Mouse (Mus musculus) erythroblast, embryonic 14.5 days (primary cell): ENCODE results near the gene Tenm4. TPM values are rescaled to one million over a fixed set of nuclear protein-coding genes. Genes with fewer than 3 reads are reported as not detected.

Source experiments
- H3K27me3 ChIP-seq: 2 replicates; pipeline ENCODE4 v1.6.1; 2012; ENCODE audit warnings: inconsistent platforms; ENCODE audit not compliant: control insufficient read depth
- H3K36me3 ChIP-seq: 2 replicates; pipeline ENCODE4 v1.6.1; 2012; ENCODE audit warnings: mild to moderate bottlenecking, inconsistent platforms; ENCODE audit not compliant: control insufficient read depth
- H3K4me1 ChIP-seq: 2 replicates; pipeline ENCODE4 v1.6.1; 2012; ENCODE audit warnings: inconsistent platforms; ENCODE audit not compliant: control insufficient read depth
- H3K4me3 ChIP-seq: replicated peaks from 2 replicates; pipeline ENCODE3; 2012; ENCODE audit warnings: moderate library complexity, mild to moderate bottlenecking, inconsistent platforms
- H3K9me3 ChIP-seq: 2 replicates; pipeline ENCODE4 v1.6.1; 2012; ENCODE audit warnings: low read length, inconsistent platforms, mixed read lengths; ENCODE audit not compliant: control insufficient read depth
- GATA1 ChIP-seq: IDR thresholded peaks from 2 replicates; pipeline ENCODE4 v1.6.1; 2012; ENCODE audit warnings: low read length, inconsistent platforms, mixed read lengths
- TAL1 ChIP-seq: IDR thresholded peaks from 3 replicates; pipeline ENCODE4 v1.6.1; 2012; ENCODE audit warnings: low read length, inconsistent platforms, mixed read lengths
- polyA plus RNA-seq: library from polyadenylated mRNA; stranded (reverse); fragments of >175 nt; gene quantifications from 2 replicates; pipeline ENCODE4 v1.2.3, GENCODE M21; 2012

The Tenm4 gene
- polyA plus RNA-seq, 1 experiment, result not detected

DNA sequence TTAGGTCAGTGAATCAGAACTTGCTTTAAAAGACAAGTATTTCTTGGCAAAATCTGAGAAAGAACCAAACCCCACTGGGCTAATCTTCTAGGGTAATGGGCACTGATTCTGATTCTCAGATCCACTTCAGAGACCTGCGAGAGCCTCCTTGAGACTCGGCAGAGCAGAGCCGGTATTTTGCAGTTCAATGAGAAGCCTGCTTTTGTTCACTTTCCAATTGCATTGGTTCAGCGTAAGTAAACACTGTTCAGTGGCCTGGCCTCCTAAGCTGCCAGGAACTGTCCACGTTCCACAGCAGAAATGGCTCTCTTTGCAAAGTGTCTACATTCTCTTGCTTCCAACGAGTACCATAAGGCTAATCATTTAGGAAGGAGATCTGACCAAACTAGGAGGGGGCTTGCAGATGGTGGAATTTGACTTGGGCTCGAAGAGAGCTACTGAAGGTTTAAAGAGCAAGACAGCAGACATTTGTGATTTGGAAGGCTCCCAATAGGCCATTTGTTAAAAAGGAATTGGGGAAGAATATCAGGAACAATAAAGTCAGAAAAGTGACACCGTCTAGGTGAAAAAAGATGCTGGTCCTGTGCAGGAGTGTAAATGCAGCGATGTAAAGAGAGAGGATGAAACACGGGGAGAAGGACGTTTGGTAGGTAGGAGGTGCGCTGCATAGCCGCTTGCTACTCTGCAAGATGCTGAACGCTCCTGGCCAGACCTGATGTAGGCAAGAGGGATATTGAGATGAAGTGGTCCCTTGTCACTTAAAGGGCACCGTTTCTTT, 636.4 kb downstream of the Tenm4 start:
- no peaks in the 10 kb centered on the region for H3K9me3 ChIP-seq
- no peaks in the 10 kb centered on the region for H3K36me3 ChIP-seq
- TF ChIP-seq TAL1 (no peak), GATA1 (no peak)
- H3K4me3 ChIP-seq, result no peak overlapping the region
- peaks cover 35% of the 10 kb centered on the region for H3K27me3 ChIP-seq
- no peaks in the 10 kb centered on the region for H3K4me1 ChIP-seq

DNA sequence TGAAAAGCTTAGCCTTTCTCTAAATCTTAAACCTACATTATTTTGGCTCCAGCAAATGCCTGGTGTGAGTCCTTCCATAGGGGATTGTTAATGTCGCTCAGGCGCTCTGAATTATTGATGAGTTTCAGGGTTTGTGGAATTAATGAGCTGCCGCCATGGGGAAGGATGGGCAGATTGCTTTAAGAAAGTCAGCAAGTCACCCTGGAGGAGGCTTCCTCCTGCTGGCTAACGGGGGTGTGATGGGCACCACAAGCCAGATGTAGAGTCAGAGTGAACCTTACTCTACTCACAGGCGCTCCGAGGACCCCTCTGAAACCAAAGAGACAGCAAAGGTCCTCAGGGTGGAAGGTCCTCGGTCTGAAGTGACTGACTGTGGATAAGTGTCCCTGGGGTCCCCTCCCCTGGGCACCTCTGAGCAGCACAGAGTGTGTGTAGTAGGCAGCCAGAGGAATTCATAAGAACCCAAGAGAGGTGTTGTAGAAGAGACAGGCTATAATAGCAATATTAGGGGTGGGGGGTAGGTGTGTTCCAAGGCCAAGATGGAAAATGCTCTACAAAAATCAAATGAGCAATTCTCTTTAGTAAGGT, 637.1 kb downstream of the Tenm4 start:
- H3K36me3 ChIP-seq, result no peaks in the 10 kb centered on the region
- H3K27me3 ChIP-seq, result peaks cover 30% of the 10 kb centered on the region
- H3K9me3 ChIP-seq, result no peaks in the 10 kb centered on the region
- TF ChIP-seq TAL1, result no peak
- no peak for TF ChIP-seq GATA1
- H3K4me1 ChIP-seq, result peaks cover 2% of the 10 kb centered on the region; the same call in 1 of the 2 replicates
- H3K4me3 ChIP-seq, result no peak overlapping the region

DNA sequence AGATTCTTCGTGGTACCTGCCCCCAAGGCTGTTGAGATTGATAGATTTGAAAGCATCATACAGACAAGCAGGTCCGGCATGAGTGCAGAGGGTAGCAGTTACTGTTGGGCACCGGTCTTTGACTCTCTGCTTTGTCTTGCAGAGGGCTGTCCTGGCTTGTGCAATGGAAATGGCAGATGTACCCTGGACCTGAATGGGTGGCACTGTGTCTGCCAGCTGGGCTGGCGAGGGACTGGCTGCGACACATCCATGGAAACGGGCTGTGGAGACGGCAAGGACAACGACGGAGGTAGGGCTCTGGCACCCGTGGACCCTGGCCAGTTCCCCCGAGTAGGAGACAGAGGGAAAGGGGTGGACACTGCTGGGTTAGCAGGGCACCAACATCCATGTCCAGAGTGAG, 640.6 kb downstream of the Tenm4 start:
- H3K4me3 ChIP-seq, result no peak overlapping the region
- peaks cover 2% of the 10 kb centered on the region; the same call in 1 of the 2 replicates for H3K4me1 ChIP-seq
- no peaks in the 10 kb centered on the region for H3K36me3 ChIP-seq
- TF ChIP-seq TAL1 (no peak), GATA1 (no peak)
- no peaks in the 10 kb centered on the region for H3K9me3 ChIP-seq
- H3K27me3 ChIP-seq, result peaks cover 12% of the 10 kb centered on the region

DNA sequence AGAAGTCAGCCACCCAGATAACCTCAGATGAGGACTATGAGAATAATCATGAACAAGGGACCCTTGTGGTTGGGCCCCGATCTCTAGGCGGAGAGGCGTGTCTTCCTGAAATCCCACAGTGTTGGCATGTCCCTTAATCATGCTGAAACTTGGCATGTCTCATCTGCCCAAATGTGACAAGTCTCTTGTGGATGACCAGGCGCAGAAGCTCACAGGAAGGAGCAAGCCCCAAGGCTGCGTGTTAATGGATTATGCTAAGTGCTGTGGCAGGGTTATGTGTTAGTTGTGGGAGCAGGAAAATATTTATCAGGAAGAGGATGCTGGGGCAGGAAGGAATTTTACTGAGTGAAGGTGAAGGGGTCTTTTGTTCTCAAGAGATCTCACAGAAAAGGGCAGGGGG, 642.0 kb downstream of the Tenm4 start:
- Histone ChIP-seq H3K4me3 (no peak overlapping the region), H3K27me3 (peaks cover 16% of the 10 kb centered on the region), H3K36me3 (no peaks in the 10 kb centered on the region), H3K4me1 (peaks cover 2% of the 10 kb centered on the region; the same call in 1 of the 2 replicates), H3K9me3 (no peaks in the 10 kb centered on the region)
- TF ChIP-seq TAL1 (no peak), GATA1 (no peak)

DNA sequence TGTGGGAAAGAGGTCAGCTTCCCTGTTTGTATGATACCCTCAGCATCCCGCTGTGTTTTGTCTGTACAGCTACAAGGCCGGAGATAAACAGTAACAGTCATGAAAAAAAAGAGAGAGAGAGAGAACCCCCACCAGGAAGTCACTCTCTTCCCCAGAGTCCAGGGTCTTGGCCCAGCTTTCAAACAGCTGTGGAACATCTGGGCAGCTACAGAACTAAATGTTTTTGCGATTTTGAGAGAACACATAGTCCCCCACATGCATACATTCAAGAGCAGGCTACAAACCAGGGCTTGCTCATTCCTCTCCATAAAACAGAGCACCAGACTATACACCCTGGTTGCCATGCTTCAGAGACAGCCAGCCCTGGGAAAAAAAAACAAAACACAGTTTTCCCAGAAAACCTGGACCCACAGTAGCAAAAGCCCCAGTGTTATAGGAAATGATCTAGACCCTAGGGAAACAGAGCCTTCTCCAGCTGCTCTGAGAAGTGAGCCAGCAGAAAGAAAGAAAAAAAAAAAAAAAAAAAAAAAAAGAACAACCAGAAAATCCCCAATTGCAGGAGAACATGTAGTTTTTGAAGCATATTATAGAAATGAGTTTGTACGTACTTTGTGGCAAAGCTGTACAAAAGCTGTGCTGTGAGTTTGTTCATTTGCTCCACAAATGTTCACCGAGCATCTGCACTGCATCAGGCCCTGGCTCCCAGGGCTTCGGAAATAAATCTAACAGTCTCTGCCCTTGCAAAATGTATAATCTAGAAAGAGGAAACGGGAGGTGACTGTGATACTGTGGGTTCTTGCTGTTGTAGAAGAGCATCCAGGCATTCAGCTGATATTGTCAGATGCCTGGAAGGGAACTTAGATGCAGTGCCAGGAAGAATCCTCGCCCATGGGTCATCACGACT, 642.7 kb downstream of the Tenm4 start:
- Histone ChIP-seq H3K27me3 (peaks cover 16% of the 10 kb centered on the region), H3K9me3 (no peaks in the 10 kb centered on the region), H3K4me1 (peaks cover 2% of the 10 kb centered on the region; the same call in 1 of the 2 replicates), H3K4me3 (no peak overlapping the region), H3K36me3 (no peaks in the 10 kb centered on the region)
- TF ChIP-seq TAL1 (no peak), GATA1 (no peak)

DNA sequence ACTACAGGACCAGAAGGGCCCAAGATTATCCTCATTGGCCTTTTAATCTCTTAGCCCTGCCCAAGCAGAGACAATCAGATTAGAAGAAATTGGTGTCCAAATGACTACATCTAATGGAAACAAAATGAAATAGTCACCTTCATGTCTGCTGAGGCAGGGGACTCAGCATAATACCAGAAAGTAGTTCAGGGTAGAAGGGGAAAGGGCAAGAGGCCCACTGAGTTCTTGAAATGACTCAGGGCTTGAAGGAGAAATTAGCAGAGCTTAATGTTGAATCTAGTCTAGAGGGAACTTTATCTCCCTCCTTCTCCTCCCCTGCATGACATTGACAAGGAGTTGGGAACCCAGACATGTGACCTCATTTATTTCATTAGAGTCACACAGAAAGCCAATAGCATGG, 643.5 kb downstream of the Tenm4 start:
- H3K9me3 ChIP-seq, result no peaks in the 10 kb centered on the region
- H3K27me3 ChIP-seq, result peaks cover 16% of the 10 kb centered on the region
- H3K4me1 ChIP-seq, result peaks cover 2% of the 10 kb centered on the region; the same call in 1 of the 2 replicates
- H3K4me3 ChIP-seq, result no peak overlapping the region
- no peak for TF ChIP-seq GATA1
- TF ChIP-seq TAL1, result no peak
- no peaks in the 10 kb centered on the region for H3K36me3 ChIP-seq

DNA sequence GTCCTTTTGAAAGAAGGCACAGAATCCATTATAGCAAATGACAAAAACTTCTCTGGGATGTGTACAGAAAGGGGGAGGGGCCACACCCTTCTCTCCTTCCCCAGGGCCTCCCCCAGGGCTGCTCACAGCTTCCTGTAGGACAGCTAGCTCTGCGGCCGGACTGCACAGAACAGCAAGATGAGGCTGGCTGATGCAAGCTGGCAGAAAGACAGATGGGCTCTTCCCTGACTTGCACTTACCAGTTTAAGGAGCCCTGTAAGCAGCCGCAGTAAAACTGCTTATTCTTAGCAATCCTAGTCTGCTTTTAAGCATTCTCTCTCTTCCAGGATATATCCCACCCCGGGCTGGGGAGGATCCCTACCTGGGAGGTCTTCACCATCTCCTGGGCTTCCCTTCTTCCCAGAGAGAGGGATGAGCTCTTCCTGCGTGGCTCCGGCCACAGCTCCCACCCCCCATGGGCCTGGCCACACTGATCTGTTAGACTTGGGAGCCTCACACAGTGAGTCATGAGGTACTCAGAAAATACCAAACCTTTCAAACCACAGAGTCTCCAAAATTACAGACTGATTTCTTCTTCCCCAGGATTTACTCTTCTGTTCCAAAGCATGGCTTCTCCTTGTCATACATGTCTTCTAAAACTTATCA, 646.1 kb downstream of the Tenm4 start:
- peaks cover 18% of the 10 kb centered on the region for H3K27me3 ChIP-seq
- no peaks in the 10 kb centered on the region for H3K36me3 ChIP-seq
- H3K4me1 ChIP-seq, result peaks cover 2% of the 10 kb centered on the region; the same call in 1 of the 2 replicates
- H3K9me3 ChIP-seq, result no peaks in the 10 kb centered on the region
- H3K4me3 ChIP-seq, result no peak overlapping the region
- TF ChIP-seq TAL1, result no peak
- no peak for TF ChIP-seq GATA1

DNA sequence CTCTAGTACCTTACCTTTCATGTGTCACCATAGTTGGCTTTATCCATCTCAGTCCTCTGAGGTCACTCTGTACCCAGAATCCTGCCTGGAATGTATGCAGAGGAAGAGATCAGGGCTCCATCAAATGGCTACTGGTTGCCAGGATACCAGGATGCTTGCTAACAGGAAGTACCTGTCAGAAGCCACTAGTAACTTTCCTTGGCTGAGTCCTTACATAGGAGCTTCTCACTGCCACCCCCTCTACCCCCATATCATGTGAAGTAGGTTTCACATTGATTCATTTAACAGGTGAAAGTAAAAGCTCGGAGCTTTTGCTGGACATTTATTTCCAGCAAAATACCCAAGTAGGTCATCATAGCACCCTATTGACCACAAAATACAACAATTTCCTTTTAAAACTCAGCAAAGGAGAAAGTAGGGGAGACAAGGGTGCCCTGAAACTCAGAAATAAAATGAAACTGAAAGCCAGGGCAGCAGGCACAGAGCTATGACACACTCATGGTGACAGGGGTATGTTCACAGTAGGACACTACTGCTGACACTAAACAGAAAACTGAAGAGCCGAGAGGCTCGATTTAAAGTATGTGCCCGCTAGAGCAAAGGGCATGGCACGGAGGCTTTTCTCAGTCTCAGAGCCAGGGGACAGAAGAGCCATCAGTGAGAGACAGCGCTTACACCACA, 647.3 kb downstream of the Tenm4 start:
- TF ChIP-seq TAL1 (no peak), GATA1 (no peak)
- Histone ChIP-seq H3K4me3 (no peak overlapping the region), H3K9me3 (no peaks in the 10 kb centered on the region)

More for the DNA sequence above, 647.3 kb downstream of the Tenm4 start:
- Histone ChIP-seq H3K36me3 (no peaks in the 10 kb centered on the region), H3K27me3 (peaks cover 14% of the 10 kb centered on the region), H3K4me1 (no peaks in the 10 kb centered on the region; the same call in 1 of the 2 replicates)
